Mouse (Mus musculus) stomach, embryonic 15.5 days (tissue): ENCODE measurements around the gene Nsmce1. TPM values are rescaled to one million over a fixed set of nuclear protein-coding genes. Genes with fewer than 3 reads are reported as not detected.
"Not testable (repeated sequence)": the region's sequence is repeated elsewhere in the genome, so short reads cannot be mapped to it uniquely, and the experiment has no call there.

ENCODE experiments used
- ATAC-seq: fragments of 200-750 bp; cut with Nextera tagmentation; 2 replicates; pipeline ENCODE4 v1.8.0; 2017; ENCODE audit warnings: low read depth, moderate number of reproducible peaks, moderate TSS enrichment; ENCODE audit not compliant: insufficient read depth, low FRiP score
- H3K27ac ChIP-seq: fragments of 300-500 bp; sonication (generic); 2 replicates; pipeline ENCODE4 v1.5.1; 2015; ENCODE audit warnings: mild to moderate bottlenecking, inconsistent platforms
- H3K27me3 ChIP-seq: fragments of 300-500 bp; sonication (generic); replicated peaks from 2 replicates; pipeline ENCODE4 v1.6.1; 2015; ENCODE audit warnings: inconsistent platforms
- H3K36me3 ChIP-seq: fragments of 300-500 bp; sonication (generic); 2 replicates; pipeline ENCODE4 v1.6.1; 2015; ENCODE audit warnings: inconsistent platforms
- H3K4me1 ChIP-seq: fragments of 300-500 bp; sonication (generic); 2 replicates; pipeline ENCODE4 v1.6.1; 2015; ENCODE audit warnings: inconsistent platforms
- H3K4me2 ChIP-seq: fragments of 300-500 bp; sonication (generic); 2 replicates; pipeline ENCODE4 v1.6.1; 2015; ENCODE audit warnings: mild to moderate bottlenecking, inconsistent platforms
- H3K4me3 ChIP-seq: fragments of 300-500 bp; sonication (generic); replicated peaks from 2 replicates; pipeline ENCODE4 v1.5.1; 2015; ENCODE audit warnings: inconsistent platforms
- H3K9ac ChIP-seq: fragments of 300-500 bp; sonication (generic); 2 replicates; pipeline ENCODE4 v1.6.1; 2015; ENCODE audit warnings: inconsistent platforms
- H3K9me3 ChIP-seq: fragments of 300-500 bp; sonication (generic); 2 replicates; pipeline ENCODE4 v1.6.1; 2016; ENCODE audit warnings: inconsistent platforms
- WGBS: fragments of 180-500 bp; shearing (Covaris S2); methylation state at CpG from one replicate; pipeline ENCODE4 v1.1.7; 2015; 5-methylcytosine and 5-hydroxymethylcytosine counted together
- polyA plus RNA-seq: library from polyadenylated mRNA; unstranded; fragments of >200 nt; fragmentation: Nextera tagmentation; extraction: Ambion mirVana; gene quantifications from 2 replicates; pipeline ENCODE4 v1.2.1, GENCODE M21; 2015

The Nsmce1 gene
- polyA plus RNA-seq, 1 experiment from 2014 or later, result 111 TPM

- no peak for ATAC-seq
- 62% methylated on average over 2 of the region's 2 CpGs for WGBS
These were observed 29.2 kb downstream of the Nsmce1 start for GRCm38 (mm10) chr7:125462200-125462599.

GRCm38 (mm10) chr7:125453671-125454070 lies 37.7 kb downstream of the Nsmce1 start:
- Histone ChIP-seq H3K27me3 (no peaks in the 10 kb centered on the region), H3K36me3 (no peaks in the 10 kb centered on the region), H3K9me3 (no peaks in the 10 kb centered on the region), H3K4me1 (no peaks in the 10 kb centered on the region), H3K27ac (no peak overlapping the region), H3K4me2 (no peak overlapping the region), H3K4me3 (no peak overlapping the region), H3K9ac (no peak overlapping the region)
- no peak for ATAC-seq
- WGBS, result 97% methylated on average over 4 of the region's 4 CpGs

More at GRCm38 (mm10) chr7:125462200-125462599, 29.2 kb downstream of the Nsmce1 start:
- H3K9ac ChIP-seq, result no peak overlapping the region
- no peak overlapping the region for H3K27ac ChIP-seq
- peaks cover 12% of the 10 kb centered on the region; the same call in 1 of the 2 replicates for H3K36me3 ChIP-seq
- no peaks in the 10 kb centered on the region for H3K9me3 ChIP-seq
- H3K4me1 ChIP-seq, result no peaks in the 10 kb centered on the region
- no peak overlapping the region for H3K4me3 ChIP-seq
- no peak overlapping the region for H3K4me2 ChIP-seq
- H3K27me3 ChIP-seq, result no peaks in the 10 kb centered on the region

DNA sequence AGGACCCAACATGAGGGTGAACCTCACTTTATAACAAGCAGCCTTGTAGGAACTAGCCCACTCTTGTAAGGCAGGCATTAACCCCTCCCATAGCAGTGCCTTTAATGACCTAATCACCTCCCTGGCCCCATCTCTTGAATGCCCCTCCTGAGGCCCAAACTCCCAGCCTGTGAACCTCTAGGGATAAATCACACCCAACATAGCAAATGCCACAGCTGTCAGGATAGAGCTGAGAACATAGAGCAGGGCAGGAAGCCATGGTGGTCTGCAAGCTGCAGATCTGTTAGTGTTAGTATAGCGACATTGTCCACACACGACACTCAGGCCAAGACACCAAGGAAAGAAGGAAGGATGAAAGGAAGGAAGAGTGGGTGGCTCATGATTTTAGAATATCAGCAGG lies 40.3 kb downstream of the Nsmce1 start:
- Histone ChIP-seq H3K27ac (no peak overlapping the region), H3K36me3 (no peaks in the 10 kb centered on the region), H3K4me2 (no peak overlapping the region), H3K27me3 (no peaks in the 10 kb centered on the region), H3K4me1 (no peaks in the 10 kb centered on the region), H3K9me3 (no peaks in the 10 kb centered on the region), H3K4me3 (no peak overlapping the region), H3K9ac (no peak overlapping the region)
- whole genome bisulfite sequencing, result 69% methylated on average over 2 of the region's 2 CpGs
- no peak for ATAC-seq

GRCm38 (mm10) chr7:125450678-125451077 lies 40.7 kb downstream of the Nsmce1 start:
- Histone ChIP-seq H3K9me3 (no peaks in the 10 kb centered on the region), H3K4me1 (peaks cover under 1% of the 10 kb centered on the region), H3K4me2 (no peak overlapping the region), H3K36me3 (no peaks in the 10 kb centered on the region), H3K4me3 (no peak overlapping the region), H3K27ac (no peak overlapping the region), H3K9ac (no peak overlapping the region), H3K27me3 (no peaks in the 10 kb centered on the region)
- 91% methylated on average over 1 of the region's 1 CpGs for WGBS
- no peak for ATAC-seq

DNA sequence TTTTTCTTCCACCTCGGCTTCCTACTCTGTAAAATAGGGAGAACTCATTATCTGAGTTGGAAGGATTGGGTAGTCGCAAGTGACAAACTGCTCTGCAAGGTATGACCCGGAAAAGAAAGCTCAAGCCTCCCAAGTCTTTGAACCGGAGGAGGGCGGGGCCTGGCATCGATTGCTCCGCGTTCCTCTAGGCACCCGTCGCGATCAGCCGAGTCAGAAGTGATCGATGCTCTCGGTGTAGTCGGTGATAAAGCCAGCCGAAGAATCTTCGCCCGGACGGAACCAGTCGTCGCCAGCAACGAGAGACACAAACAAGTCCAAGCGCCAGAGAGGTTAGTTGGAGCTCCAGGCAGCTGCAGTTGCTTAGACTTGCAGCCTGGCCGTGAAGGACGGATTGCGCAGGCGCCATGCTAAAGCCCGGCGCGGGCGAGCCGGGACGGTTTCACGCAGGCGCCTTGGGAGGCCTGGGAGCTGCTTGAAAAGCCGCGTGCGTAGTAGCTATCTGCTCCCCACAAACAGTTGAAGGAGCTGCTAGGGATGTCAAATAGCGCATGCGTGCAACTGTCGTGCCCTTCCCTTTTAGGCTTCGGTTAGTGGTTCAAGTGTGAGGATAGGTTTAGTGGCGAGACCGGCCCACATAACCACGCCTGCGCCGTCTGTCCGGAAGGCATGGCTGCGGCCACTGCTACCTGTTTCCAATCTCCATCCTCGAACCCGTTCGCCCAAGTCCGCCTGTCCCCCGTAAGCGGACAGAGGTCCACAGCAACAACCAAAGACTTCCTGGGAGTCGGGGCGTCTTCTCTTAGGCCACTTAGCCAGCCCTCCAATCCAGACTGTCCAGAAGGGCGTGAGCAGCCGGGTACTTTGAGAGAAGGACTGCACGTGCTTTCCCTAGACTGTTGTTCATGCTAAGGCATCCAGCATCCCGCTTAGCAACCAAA lies 46.7 kb downstream of the Nsmce1 start, which contains the start of gene Kdm8:
Gene Kdm8 (plus strand): TSS at position 213 of the 938 bp plus-strand sequence.
- H3K4me3 ChIP-seq, result peak within 1 kb of the TSS; percentile 70
- peak within 1 kb of the TSS; percentile 67 for H3K9ac ChIP-seq
- no peaks in the 10 kb centered on the region for H3K27me3 ChIP-seq
- peak within 1 kb of the TSS; percentile 83 for H3K4me2 ChIP-seq
- no peaks in the 10 kb centered on the region for H3K9me3 ChIP-seq
- peak within 1 kb of the TSS; percentile 99 for H3K27ac ChIP-seq
- no peaks in the 10 kb centered on the region for H3K36me3 ChIP-seq
- peak; percentile 95 for ATAC-seq
- WGBS, result 2% methylated on average over 61 of the region's 61 CpGs
- peaks cover 6% of the 10 kb centered on the region for H3K4me1 ChIP-seq

DNA sequence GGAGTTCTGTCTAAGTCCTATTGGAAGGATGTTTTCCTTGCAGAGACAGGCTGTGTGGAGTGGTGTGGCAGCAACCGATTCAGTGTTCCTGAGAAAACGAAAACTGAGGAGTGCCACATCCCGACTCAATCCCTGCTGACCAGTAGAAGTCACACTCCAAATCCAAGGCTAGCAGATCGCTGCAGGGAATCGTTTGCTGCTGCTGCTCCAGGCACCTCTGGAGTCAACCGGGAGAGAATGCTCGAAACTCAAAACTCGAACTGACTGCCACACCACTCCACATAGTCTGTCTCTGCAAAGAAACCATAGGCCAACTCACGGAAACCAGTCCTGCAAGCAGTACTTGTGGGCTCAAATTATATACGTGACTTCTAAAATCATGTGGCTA lies 47.3 kb downstream of the Nsmce1 start:
- Histone ChIP-seq H3K9me3 (no peaks in the 10 kb centered on the region), H3K4me3 (peak overlapping the region; percentile 70), H3K9ac (peak overlapping the region; percentile 58), H3K27ac (peak overlapping the region; percentile 99), H3K4me1 (peaks cover 6% of the 10 kb centered on the region), H3K36me3 (no peaks in the 10 kb centered on the region), H3K27me3 (no peaks in the 10 kb centered on the region), H3K4me2 (peak overlapping the region; percentile 83)
- WGBS, result 19% methylated on average over 10 of the region's 10 CpGs
- no peak for ATAC-seq

DNA sequence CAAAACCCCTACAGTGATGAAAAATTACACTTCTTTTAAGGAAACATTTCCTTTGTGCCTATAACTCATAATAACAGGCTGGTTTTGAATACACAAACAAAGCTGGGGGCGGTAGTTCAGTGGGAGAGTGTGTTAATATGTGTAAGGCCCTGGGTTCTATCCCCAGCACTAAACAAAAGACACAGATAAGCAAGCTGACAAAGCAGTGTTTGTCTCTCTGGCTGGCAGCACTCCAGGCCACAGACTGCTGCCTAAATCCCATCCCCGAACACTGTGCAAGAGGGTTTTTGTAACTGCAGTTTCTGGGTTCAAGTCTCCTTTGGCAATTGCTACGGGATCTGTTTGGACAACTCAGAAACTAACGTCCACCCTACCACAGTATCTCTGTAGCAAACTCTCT lies 49.1 kb downstream of the Nsmce1 start:
- H3K4me3 ChIP-seq, result no peak overlapping the region
- no peak for ATAC-seq
- H3K27ac ChIP-seq, result no peak overlapping the region
- H3K9ac ChIP-seq, result no peak overlapping the region
- peaks cover 6% of the 10 kb centered on the region for H3K4me1 ChIP-seq
- no peaks in the 10 kb centered on the region for H3K27me3 ChIP-seq
- H3K4me2 ChIP-seq, result no peak overlapping the region
- H3K9me3 ChIP-seq, result no peaks in the 10 kb centered on the region
- WGBS, result 57% methylated on average over 4 of the region's 4 CpGs
- H3K36me3 ChIP-seq, result no peaks in the 10 kb centered on the region

DNA sequence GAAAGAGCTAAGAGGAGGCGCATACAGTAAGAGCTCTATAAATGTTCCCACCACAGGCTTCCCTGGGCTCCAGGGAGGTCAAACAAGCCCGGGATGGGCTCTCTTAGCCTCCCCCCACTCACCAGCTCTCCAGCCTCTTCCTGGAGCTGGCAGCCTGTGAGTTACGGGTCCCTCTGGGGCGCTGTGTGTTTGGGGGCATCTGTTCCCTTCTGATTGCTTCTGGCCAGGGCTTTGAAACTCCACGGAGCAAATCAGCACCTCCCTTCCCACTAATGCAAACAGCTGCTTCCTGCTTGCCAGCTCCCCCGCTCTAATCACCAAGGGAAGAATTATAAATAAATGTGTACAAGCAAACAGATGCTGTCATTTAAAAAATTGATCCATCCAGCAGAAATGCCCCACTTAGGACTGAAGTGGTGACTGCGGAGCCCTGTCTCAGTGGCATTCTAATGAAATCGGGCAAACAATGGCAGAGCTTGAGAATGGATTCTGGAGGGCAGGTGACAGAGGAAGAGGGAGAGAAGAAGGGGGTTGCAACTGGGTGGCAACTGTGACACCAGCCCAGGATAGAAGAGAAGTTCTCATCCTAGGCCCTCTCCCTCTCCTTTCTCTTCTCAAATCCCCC lies 56.6 kb downstream of the Nsmce1 start:
- WGBS, result 33% methylated on average over 8 of the region's 8 CpGs
- H3K9ac ChIP-seq, result no peak overlapping the region
- no peak overlapping the region for H3K27ac ChIP-seq

DNA sequence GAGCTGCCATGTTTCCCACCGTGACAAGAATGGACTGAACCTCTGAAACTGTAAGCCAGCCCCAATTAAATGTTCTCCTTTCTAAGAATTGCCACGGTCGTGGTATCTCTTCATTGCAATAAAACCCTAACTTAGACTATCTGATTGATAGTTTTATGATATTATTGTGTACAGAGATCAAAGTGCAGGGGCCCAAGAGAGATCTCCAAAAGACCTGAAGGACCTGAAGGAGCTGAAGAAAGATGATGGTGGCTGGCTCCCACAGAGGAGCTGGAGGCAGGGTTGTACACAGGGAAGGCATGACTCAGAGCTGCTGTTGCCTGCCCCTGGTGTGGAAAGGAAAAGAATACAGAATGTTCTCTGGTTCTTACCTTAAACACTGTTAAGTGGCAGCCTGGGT lies 57.5 kb downstream of the Nsmce1 start:
- WGBS, result 83% methylated on average over 3 of the region's 3 CpGs
- Histone ChIP-seq H3K9ac (no peak overlapping the region), H3K4me2 (no peak overlapping the region), H3K27me3 (no peaks in the 10 kb centered on the region), H3K4me1 (no peaks in the 10 kb centered on the region), H3K27ac (no peak overlapping the region), H3K9me3 (no peaks in the 10 kb centered on the region), H3K36me3 (no peaks in the 10 kb centered on the region), H3K4me3 (no peak overlapping the region)
- ATAC-seq, result no peak

More for the DNA sequence above, 56.6 kb downstream of the Nsmce1 start:
- Histone ChIP-seq H3K4me1 (no peaks in the 10 kb centered on the region), H3K36me3 (no peaks in the 10 kb centered on the region), H3K9me3 (no peaks in the 10 kb centered on the region), H3K27me3 (no peaks in the 10 kb centered on the region), H3K4me3 (no peak overlapping the region), H3K4me2 (no peak overlapping the region)
- ATAC-seq, result no peak

DNA sequence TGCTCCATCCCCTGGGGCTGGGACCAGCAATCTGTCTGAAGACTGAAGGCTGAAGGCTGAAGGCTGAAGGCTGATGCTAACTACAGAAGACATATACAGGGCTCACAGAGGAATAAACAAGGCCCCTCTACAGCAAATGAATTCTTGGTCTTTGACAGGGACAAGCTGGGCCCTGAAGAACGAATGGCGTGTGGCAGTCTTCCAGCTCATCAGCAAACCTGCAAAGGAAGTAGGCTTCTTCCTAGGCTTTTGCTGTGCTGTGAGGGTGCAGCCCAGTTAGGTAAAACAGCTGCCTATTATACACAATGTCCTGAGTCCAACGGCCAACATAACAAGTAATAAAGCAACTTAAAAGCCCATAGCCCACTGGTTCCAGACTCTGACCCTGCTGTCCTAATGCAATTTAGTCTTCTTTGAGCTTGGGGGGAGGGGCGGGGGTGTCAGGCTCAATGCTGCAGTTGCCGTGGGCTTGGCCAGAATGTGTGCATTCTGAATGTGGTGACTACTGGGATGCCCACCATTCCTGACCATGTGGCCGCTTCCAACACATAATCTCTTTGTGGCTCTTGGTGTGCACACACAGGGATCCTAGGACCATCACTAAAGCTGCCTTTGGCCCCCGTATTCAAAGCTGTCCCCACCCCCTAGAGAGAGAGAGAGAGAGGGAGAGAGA lies 61.1 kb downstream of the Nsmce1 start:
- Histone ChIP-seq H3K4me1 (no peaks in the 10 kb centered on the region), H3K4me2 (no peak overlapping the region), H3K4me3 (no peak overlapping the region), H3K9me3 (no peaks in the 10 kb centered on the region), H3K27ac (no peak overlapping the region), H3K27me3 (no peaks in the 10 kb centered on the region), H3K9ac (no peak overlapping the region), H3K36me3 (no peaks in the 10 kb centered on the region)
- WGBS, result 54% methylated on average over 7 of the region's 7 CpGs
- ATAC-seq, result no peak

GRCm38 (mm10) chr7:125428816-125429500 lies 62.4 kb downstream of the Nsmce1 start:
- H3K9me3 ChIP-seq, H3K27ac ChIP-seq, H3K36me3 ChIP-seq, H3K4me1 ChIP-seq, H3K27me3 ChIP-seq, H3K9ac ChIP-seq, H3K4me2 ChIP-seq, H3K4me3 ChIP-seq: not testable (repeated sequence)
- 75% methylated on average over 5 of the region's 5 CpGs for WGBS
- peak; percentile 86; the same call in 1 of the 2 replicates for ATAC-seq
